Mouse (Mus musculus) adrenal gland, postnatal 4 days (tissue): Measurements from ENCODE around the gene Abhd17a. TPM values are rescaled to one million over a fixed set of nuclear protein-coding genes. Genes with fewer than 3 reads are reported as not detected.
"Not testable (repeated sequence)": the region's sequence is repeated elsewhere in the genome, so short reads cannot be mapped to it uniquely, and the experiment has no call there.

ENCODE experiments used
- DNase-seq, 2 experiments: peaks; one replicate each; pipeline ENCODE4 v3.0.0; 2021 to 2022; ENCODE audit warnings: low spot score in 2 of 2, mixed read lengths in 2 of 2
- total RNA-seq, 2 experiments: library from RNA; stranded (reverse); gene quantifications; 2 replicates each; pipeline ENCODE4 v1.2.3; 2021

Abhd17a gene
- total RNA-seq, 2 experiments from 2014 or later: 106 to 112 TPM

DNA sequence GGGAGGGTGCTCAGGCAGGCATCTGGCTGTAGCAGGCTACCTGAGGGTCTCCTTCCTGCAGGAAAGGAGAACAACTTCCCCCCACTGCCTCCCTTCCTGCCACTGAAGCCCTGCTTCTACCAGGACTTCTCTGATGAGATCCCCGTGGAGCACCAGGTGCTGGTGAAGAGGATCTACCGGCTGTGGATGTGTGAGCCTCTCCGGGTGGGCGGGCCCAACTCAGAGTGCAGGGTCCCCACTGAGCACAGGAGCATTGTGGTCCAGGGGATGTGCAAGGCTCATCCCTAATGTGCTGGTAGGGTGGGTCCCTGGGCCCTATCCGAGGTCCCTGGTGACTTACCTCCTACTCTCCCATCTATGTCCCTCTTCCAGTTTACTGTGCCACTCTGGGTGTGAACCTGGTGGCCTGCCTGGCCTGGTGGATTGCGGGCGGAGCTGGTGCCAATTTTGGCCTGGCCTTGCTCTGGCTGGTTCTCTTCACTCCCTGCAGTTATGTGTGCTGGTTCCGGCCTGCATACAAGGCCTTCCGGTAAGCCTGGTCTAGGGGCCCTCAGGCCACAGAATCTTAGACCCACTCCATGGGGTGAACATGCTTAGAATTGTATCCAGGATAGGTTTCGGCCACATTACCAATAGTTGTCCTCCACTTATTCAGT lies 19.3 kb upstream of the Abhd17a start:
- no peak for DNase-seq

DNA sequence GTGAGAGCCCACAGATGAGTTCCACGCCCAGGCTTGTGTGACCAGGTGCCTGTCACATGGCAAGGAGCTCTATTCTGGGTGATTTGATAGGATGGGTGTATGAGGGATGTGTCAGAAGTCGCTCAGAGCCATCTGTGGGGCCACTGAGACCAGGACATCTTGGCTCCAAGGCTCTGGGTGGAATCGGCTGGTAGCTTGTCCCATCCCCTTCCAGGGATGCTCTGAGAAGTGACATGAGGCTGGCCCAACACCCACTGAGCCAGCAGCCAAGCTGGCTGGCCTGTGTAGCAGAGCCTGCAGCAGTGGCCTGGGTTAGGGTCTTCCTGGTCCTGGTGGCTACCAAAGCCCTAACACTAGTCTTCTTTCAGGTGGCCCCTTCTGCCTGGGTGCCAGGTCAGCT lies 18.3 kb upstream of the Abhd17a start:
- DNase-seq: no peak

DNA sequence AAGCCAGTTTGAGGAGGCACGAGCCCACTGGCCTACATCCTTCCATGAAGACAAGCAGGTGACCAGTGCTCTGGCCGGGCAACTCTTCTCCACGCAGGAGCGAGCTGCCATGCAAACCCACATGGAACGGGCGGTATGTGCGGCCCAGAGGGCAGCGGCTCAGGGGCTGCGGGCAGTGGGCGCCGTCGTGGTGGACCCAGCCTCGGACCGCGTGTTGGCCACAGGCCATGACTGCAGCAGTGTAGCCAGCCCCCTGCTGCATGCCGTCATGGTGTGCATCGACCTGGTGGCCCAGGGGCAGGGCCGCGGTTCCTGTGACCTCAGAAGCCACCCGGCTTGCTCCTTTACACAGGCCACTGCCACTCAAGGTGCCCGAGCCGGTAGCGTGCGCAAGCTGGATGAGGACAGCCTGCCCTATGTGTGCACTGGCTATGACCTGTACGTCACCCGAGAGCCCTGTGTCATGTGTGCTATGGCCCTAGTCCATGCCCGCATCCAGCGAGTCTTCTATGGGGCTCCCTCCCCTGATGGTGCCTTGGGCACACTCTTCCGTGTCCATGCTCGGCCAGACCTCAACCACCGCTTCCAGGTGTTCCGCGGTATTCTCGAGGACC lies 16.7 kb upstream of the Abhd17a start:
- no peak for DNase-seq

DNA sequence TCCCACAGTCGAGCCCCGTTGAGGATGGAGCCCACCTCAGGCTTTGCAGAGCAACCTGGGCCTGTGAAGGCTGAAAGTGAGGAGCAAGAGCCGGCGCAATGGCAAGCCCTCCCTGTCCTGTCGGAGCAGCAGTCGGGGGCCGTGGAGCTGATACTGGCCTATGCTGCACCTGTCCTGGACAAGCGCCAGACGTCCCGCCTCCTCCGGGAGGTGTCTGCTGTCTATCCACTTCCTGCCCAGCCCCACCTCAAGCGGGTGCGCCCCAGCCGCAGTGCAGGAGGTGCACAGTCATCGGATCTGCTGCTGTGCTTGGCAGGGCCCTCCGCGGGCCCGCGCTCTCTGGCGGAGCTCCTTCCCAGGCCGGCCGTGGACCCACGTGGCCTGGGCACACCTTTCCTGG lies 16.2 kb upstream of the Abhd17a start:
- DNase-seq: no peak

DNA sequence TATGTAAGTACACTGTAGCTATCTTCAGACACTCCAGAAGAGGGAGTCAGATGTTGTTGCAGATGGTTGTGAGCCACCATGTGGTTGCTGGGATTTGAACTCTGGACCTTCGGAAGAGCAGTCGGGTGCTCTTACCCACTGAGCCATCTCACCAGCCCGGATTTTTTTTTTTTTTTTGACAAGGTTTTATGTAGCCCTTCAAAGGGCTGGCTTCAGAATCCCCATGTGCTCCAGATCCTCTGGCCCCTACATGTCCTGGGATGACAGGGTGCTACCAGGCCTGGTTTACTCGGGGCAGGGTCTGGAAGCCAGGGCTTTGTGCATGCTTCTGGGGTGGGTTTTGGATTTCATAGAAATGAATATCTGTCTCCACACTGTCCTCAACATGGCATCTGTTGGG lies 15.6 kb upstream of the Abhd17a start, which contains the start of gene Gm49322:
Gene Gm49322, plus strand, starts transcription at position 301 of the 400 bp plus-strand sequence.
- DNase-seq: not testable (repeated sequence)

DNA sequence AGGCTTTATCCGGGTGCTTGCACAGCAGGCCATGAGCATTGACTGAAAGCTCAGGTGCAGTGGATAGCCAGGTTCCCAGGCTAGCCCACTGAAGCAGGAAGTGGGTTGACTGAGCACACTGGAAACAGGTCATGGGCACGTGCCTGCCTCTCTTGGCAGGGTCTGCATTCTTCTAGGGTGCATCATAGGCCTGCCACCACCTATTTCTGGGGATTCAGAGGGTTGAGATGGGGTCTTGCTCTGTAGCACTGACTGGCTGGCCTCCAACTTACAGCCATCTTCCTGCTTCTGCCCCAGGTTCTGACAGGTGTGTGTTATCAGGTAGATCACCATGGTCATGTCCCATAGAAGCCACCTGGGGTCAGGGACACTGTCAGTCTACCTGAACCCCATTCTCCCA lies 14.8 kb upstream of the Abhd17a start:
- no peak for DNase-seq

DNA sequence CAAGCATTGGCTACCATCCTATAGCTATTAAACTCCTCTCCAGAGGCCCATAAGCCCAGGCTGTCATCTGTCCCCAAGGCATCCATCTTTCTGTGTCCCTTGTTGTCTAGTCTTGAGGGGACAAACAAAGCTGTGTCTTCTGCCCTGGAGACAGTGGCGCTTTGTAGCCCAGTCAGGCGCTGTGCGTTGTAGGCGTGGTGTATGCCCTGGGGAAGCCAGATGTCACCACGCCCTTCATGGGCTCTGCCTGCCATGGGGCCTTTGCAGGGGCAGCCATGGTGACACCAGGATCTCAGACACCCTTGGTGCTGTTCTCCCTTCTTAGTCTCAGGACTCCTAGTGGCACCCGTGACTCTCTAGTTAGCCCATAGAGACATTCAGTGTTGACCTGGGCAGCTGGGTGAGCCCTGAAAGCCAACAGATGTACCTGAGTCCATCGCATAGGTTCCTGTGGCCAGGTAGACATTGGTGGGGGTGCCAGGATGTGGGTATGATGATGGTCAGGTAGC lies 13.9 kb upstream of the Abhd17a start:
- DNase-seq: no peak

DNA sequence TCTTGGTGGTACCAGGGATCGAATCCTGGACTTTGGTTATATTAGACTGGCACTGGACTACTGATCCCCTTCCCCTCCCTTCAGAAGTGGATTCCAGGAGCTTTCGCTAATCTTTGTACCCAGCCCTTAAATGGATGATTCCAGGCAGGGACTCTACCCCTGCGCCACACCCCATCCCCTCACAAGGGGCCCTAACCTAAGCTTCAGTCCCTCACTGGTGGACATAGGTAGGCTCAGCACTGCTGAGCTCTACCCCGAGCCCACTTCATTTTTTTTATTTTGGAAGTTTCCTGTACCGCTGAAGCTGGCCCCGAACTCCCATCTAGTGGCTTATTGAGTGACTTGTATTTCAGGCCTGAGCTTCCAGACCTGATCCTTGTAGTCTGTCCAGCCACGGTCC lies 13.2 kb upstream of the Abhd17a start:
- DNase-seq: no peak

DNA sequence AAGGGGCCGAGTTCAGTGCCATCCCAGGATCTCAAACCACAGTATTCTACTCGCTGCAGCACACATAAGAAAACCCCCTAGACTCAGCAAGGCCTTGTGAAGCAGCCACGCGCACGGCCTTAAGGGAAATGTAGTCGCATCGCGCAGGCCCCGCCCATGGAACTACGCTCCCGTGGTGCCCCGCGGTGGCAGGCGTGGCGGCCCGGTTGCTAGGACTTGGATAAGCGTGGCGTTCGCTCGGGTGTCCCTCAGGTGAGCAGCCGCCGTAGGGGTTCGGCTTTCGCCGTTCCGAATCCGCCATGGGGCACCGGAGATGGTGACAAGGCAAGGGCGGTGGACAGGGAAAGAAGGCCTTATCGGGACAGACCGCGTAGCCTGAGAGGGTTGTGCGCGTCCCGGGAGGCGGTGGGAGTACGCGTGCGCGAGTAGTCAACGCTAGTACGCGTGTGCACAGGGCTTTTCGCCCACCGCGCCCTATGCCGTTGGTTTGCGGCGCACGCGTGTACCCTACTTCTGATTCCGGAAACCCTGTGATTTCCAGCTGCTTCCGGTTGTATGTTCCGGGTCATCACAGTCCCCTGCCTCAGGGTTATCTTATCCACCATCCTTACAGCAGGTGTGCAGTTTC lies 12.7 kb upstream of the Abhd17a start, which contains the start of the genes Scamp4 and Adat3:
Gene Scamp4, plus strand, starts transcription at position 175 of the 628 bp plus-strand sequence.
Gene Adat3, plus strand, starts transcription at position 183 of the 628 bp plus-strand sequence.
- DNase-seq: peak; percentile 80 to 88

DNA sequence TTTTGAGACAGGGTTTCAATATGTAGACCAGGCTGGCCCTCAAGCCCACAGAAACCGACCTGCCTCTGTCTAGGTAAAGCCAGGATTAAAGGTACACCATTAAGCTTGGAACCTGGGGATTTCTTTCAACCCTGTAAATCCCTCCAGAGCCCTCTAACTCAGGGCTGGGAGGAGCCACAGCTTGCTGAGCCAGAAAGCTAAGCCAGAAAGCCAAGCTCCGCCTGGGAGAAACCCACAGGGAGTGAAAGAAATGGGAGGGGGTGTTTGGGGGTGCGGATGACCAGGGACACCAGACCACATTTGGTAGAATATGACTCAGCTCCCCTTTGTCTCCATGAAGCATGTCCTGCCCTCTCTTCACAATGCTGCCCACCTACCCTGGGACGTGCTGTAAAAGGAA lies 6.2 kb upstream of the Abhd17a start:
- no peak for DNase-seq

DNA sequence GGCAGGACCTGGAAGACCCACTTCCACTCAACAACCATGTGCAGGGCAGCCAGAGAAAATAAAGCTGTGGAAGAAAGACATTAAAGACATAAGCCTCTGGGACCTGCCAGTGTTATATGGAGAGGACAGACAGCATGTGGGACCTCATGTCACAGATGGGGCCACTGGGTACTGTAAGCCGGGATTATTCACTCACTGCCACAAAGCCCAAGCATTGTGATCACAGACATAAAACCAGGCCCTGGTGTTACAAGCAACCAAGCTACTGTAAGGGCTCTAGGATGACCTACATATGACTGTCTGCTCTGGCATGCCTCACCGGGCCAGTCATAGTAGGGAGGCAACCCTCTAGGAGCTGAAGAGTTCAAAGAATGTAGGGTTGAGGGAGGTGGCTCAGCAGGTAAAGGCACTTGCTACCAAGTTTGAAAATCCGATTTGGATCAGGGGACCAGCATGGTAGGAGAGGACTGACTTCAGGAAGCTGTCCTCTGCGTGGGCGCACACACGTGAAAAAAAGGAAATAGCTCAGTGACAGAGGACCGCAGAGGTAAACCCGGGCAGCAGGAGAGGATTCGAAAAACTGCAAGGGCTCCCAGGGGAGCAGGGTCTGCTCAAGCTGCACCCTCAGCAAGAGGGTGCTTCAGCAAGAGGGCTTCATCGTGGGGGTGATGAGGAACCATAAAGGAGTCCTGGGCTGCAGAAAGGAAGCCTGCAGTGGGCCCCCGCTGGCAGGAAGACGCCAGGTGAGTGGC lies 838 bp downstream of the Abhd17a start:
- no peak for DNase-seq

DNA sequence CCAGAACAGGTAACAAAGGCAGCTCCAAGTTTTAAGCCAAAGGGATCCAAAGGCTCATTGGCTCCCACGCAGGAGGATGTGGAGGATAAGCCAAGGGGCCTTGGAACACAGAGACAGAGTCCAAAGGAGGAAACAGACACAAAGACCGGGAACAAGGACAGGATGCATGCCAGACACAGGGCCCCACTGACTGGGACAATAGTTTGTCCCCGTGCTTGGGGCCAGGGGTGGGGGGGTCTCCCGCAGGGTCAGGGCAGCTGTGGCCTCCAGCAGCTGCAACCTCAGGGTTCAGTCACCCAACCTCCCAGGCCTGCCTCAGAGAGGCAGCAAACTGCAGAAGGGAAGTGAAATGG lies 2.9 kb downstream of the Abhd17a start:
- no peak for DNase-seq

DNA sequence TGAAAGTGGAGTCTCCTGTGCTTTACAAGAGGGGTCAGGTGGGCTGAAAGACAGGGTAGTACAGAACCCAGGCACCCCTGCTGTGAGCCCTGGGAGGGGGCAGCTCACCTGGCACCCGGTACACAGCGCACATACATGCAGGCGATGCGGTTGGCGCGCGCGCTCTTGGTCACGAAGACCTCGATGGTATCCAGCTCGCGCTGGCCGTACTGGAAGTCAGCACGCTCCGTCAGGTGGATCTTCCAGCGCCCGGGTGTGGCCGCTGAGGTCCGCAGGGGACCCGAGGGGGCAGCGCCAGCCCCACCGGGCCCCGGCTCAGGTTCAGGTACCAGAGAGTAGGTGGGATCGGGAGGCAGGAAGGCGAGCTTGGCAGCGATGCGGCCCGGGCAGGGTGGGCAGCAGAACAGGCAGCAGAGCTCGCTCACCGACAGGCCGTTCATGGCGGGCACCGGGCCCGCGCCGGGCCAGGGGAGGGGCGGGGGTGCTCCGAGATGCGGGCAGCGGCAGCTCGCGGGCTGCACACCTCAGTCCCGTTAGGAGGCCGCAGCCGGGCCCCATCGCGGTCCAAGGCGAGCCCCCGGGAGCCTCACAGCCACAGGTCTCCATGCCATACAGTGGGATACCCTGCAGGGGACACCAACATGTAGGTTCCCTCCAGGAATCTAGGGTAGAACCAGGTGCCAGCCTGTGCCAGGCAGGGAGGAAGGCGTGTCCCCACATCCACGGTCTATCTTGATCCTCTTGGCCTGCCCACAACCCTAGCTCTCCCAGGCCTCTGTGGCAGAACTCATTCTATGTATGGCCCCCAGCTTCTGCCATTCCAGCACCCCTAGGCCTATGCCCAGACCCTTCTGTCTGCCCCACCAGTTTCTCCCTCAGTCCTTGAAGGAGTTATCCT lies 3.5 kb downstream of the Abhd17a start:
- DNase-seq: no peak

DNA sequence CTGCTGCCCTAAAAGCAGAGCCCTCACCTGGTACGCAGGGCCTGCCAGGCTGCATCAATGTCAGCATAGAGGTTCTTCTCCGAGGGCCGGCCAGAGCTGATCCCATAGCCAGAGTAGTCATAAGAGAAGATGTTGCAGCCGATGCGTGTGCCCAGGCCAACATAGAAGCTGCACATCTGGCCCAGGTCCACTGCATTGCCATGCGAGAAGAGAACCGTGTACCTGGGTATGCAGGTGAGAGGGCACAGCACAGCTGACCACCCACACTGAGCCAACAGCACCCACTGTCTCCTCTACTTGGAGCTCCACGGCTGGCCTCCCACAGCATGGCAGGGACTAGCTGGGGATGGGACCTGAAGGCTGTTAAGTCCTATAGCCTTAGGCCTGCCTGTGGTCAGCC lies 4.6 kb downstream of the Abhd17a start:
- no peak for DNase-seq

DNA sequence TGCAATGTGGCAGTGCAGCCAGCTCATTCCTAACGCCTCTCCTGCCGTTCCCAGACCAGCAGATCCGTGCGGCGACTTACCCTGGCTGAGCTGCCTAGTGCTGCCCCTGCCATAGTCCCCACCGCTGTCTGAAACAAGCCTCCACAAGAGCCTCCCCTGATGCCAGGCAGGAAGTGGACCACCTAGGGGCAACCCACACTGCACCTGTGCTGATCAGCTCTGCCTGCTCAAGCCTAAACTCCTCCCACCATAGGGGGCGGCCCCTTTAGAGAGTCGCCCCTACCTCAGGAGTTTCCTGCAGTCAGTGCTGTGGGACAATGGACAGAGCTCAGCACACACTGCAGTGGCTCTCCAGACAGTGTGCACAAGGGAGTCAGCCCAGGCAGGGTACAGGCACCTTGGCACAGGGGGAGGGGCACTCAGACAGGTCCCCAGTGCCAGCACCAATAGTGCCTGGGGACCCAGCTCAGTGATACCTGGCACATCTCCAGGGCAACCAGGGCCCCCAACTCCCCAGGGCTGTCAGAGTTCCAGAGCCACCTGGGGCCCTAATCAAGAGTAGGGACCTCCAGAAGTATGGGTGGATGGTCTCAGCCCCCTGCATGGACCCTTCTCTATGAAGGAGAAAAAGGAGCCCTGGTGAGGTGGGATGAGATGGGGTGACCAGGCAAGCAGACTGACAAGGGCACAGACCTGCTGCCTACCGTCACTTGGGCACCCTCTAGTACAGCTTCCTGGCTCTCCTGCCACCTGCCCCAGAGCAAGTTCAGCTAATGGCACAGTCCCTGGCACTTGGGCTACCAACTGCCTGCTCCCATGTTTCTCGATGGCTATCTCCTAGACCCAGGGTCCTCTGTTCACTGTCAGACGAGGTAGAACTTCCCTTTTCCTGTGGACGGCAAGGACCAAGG lies 5.2 kb downstream of the Abhd17a start:
- DNase-seq: no peak

DNA sequence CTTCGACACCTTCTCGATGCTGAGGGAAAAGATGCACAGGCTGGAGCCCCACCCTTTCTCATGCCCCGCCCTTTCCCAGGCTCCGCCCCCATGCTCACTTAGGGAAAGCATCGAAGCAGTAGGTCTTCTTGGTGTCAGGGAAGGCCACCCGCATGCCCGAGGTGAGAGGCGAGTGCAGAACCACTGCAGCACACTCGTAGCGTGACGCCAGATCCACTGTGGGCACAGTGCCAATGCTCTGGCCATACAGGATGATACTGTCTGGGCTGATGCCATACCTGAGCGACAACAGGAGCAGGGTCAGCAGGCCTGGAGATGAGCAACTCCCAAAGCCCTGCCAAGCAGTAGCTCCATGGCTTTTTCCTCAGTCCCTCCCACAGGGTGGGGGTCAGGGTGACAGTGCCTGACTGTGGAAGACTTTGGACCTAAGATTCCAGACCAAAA lies 6.1 kb downstream of the Abhd17a start:
- no peak for DNase-seq

DNA sequence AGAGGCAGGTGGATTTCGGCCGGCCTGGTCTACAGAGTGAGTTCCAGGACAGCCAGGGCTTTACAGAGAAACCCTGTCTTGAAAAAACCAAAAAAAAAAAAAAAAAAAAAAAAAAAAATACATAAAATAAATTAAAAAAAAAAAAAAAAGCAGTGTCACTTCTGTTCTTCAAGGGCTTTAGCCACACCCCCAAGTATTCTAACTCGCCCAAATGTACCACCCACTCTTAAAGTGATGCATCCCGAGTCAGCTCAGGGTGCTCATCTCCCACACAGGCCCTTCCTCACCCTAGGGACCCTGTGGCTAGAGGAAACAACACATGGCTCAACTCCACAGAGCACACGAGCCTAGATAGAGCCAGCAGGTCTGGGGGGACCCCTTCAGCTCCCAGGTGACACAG lies 7.1 kb downstream of the Abhd17a start:
- DNase-seq: no peak

DNA sequence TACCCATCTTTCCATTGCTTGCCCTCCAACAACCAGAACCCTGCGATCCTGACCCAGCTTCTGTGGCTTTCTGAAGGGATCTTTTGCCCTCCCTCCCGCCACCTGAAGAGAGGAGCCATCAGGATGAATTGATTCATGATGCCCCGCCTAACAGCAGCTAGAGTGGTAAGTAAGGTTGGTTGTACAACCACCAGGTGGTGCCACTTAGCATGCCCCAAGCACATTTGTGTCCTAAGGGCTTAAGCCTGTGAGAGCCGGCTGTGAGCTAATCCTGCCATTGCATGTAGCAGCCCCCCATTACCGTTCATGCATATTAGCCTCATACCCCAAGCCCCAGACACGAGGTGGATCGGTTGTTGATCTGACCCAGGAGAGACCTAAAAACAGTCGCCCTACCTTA lies 11.2 kb downstream of the Abhd17a start:
- no peak for DNase-seq

DNA sequence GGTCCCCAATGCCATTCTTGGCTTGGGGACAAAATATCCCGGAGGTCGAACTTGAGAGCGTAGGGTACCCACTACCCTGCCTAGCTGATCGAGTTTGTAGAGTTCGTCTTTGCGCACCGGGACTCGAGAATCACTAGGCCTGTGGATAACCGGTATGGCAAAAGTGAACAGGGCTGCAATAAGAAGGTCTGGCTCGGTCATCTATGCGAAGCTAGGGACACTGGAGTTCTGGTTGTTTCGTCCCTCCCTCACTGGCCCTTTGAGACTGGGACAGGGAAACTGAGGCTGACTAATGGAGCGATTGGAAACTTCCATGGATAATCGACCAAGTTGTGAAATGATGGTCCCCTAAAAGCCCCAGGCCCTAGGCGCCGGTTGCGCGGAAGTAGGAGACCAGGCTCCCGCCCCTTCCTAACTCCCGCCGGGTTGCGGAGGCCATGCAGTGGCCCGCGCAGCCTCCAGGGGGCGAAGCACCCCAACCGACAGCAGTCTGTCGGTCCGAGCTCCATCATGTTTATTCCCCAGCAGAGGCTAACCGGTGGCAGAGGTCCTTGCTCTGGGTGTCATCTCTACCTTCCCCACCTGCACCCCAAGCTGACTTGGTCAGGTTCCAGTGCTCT lies 11.9 kb downstream of the Abhd17a start:
- peak; percentile 74 to 81 for DNase-seq
